Mouse (Mus musculus) layer of hippocampus, postnatal 36 days (tissue): Measurements from ENCODE around the gene Galnt2. TPM values are rescaled to one million over a fixed set of nuclear protein-coding genes. Genes with fewer than 3 reads are reported as not detected.

Experiments used
- DNase-seq, 2 experiments: peaks; one replicate each; pipeline ENCODE4 v3.0.0; 2022
- total RNA-seq, 2 experiments: library from RNA; stranded (reverse); gene quantifications; 2 replicates each; pipeline ENCODE4 v1.2.3; 2021

Gene Galnt2
- total RNA-seq, 2 experiments from 2014 or later, result 32.6 to 45.9 TPM

- DNase-seq, result no peak
These were observed 63.2 kb downstream of the Galnt2 start for GRCm38 (mm10) chr8:124294425-124294824.

GRCm38 (mm10) chr8:124294900-124295299 is 63.7 kb downstream of the Galnt2 start:
- DNase-seq, result no peak

GRCm38 (mm10) chr8:124295357-124295756 is 64.2 kb downstream of the Galnt2 start:
- DNase-seq, result no peak

- no peak for DNase-seq
These were observed 70.3 kb downstream of the Galnt2 start for GRCm38 (mm10) chr8:124301512-124301911.

- DNase-seq, result no peak
These were observed 70.9 kb downstream of the Galnt2 start for GRCm38 (mm10) chr8:124301935-124302555.

GRCm38 (mm10) chr8:124303211-124303902 is 72.2 kb downstream of the Galnt2 start:
- DNase-seq, result no peak

- no peak for DNase-seq
These were observed 73.0 kb downstream of the Galnt2 start for GRCm38 (mm10) chr8:124304141-124304540.

- DNase-seq, result no peak
These were observed 75.4 kb downstream of the Galnt2 start for GRCm38 (mm10) chr8:124306574-124306973.

- no peak for DNase-seq
These were observed 76.5 kb downstream of the Galnt2 start for GRCm38 (mm10) chr8:124307700-124308099.

- no peak for DNase-seq
These were observed 79.3 kb downstream of the Galnt2 start for GRCm38 (mm10) chr8:124310509-124310908.

- DNase-seq, result no peak
These were observed 79.9 kb downstream of the Galnt2 start for GRCm38 (mm10) chr8:124311111-124311510.

- no peak for DNase-seq
These were observed 80.5 kb downstream of the Galnt2 start for GRCm38 (mm10) chr8:124311723-124312122.

- DNase-seq, result no peak
These were observed 81.0 kb downstream of the Galnt2 start for GRCm38 (mm10) chr8:124312228-124312627.

GRCm38 (mm10) chr8:124314803-124315202 is 83.6 kb downstream of the Galnt2 start:
- DNase-seq, result no peak

GRCm38 (mm10) chr8:124316466-124317136 is 85.4 kb downstream of the Galnt2 start:
- DNase-seq, result no peak

- no peak for DNase-seq
These were observed 86.0 kb downstream of the Galnt2 start for GRCm38 (mm10) chr8:124317191-124317682.

GRCm38 (mm10) chr8:124317821-124318220 is 86.6 kb downstream of the Galnt2 start:
- DNase-seq, result no peak

- DNase-seq, result no peak
These were observed 87.6 kb downstream of the Galnt2 start for GRCm38 (mm10) chr8:124318612-124319315.

- no peak for DNase-seq
These were observed 88.1 kb downstream of the Galnt2 start for GRCm38 (mm10) chr8:124319316-124319652.

- no peak for DNase-seq
These were observed 90.1 kb downstream of the Galnt2 start for GRCm38 (mm10) chr8:124321227-124321840.

GRCm38 (mm10) chr8:124323356-124323755 is 92.2 kb downstream of the Galnt2 start:
- DNase-seq, result no peak

GRCm38 (mm10) chr8:124328259-124328658 is 97.1 kb downstream of the Galnt2 start:
- DNase-seq, result no peak
